Mouse (Mus musculus) cortical plate, adult 2 months (tissue): Measurements from ENCODE around the gene Gm28845.

Source experiments
- CTCF ChIP-seq: fragments of 200-500 bp; IDR thresholded peaks from 2 replicates; pipeline ENCODE4 v1.5.1; 2011; ENCODE audit warnings: mild to moderate bottlenecking, control low read depth, low read length; ENCODE audit not compliant: insufficient read depth; ENCODE audit errors: extremely low read depth
- POLR2A ChIP-seq: fragments of 200-500 bp; IDR thresholded peaks from 2 replicates; pipeline ENCODE4 v1.6.1; 2011; ENCODE audit warnings: mild to moderate bottlenecking, low read length, control low read depth; ENCODE audit not compliant: insufficient read depth; ENCODE audit errors: extremely low read depth

DNA sequence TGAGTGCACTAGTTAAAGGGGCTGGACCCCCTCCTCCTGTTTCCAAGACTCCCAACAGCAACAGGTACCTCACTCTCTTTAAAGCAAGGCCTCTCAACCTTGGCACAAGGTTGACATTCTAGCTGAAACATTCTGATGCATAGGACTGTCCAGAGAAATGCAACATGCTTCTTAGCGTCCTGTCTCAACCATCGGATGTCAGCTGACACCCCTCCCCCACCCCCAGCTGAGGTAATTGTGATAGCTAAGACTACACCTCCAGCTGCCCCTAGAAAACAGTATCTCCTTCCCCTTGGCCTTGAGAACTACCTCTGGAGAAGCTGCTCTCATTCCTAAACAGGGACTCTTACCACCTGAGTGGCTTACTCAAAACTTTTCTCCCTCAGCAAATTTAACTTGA lies 67.2 kb downstream of the Gm28845 start:
- TF ChIP-seq CTCF (no peak), POLR2A (no peak)
